45 mouse cellular contexts compared by ENCODE assay signal in genomic region chr15:89404831-89405623, GRCm38 (mm10). TPM values are rescaled to one million over a fixed set of nuclear protein-coding genes. Genes with fewer than 3 reads are reported as not detected.
"Had no signal": no experiment of that assay in that cellular context is flagged by ENCODE, and none has a peak within 500 bp of the region (broad histone marks: within the 10 kb centered on the region; RNA-seq: fewer than 3 reads in every experiment).

No protein-coding gene starts in this region.

- H3K36me3 ChIP-seq: limb, embryonic 10.5 days; limb, embryonic 12.5 days; limb, embryonic 13.5 days; limb, embryonic 15.5 days; liver, embryonic 12.5 days; liver, embryonic 13.5 days; liver, embryonic 15.5 days; lung, embryonic 15.5 days; midbrain, embryonic 10.5 days; midbrain, embryonic 12.5 days; midbrain, embryonic 13.5 days; midbrain, embryonic 15.5 days; neural tube, embryonic 12.5 days; neural tube, embryonic 13.5 days had no signal

- ATAC-seq: liver, embryonic 12.5 days; liver, postnatal 0 days; lung, postnatal 0 days; midbrain, embryonic 13.5 days; midbrain, embryonic 15.5 days; midbrain, embryonic 16.5 days had no signal

- H3K27ac ChIP-seq: limb, embryonic 10.5 days; limb, embryonic 12.5 days; limb, embryonic 13.5 days; limb, embryonic 15.5 days; liver, embryonic 12.5 days; liver, embryonic 13.5 days; liver, embryonic 14.5 days; liver, embryonic 15.5 days; lung, embryonic 15.5 days; macrophage; midbrain, embryonic 10.5 days; midbrain, embryonic 12.5 days; midbrain, embryonic 13.5 days; midbrain, embryonic 15.5 days; neural tube, embryonic 12.5 days; neural tube, embryonic 13.5 days had no signal

- H3K9me3 ChIP-seq: limb, embryonic 15.5 days; liver, embryonic 13.5 days; liver, embryonic 15.5 days; lung, embryonic 15.5 days; midbrain, embryonic 15.5 days had no signal

- H3K4me1 ChIP-seq: limb, embryonic 10.5 days; limb, embryonic 12.5 days; limb, embryonic 13.5 days; limb, embryonic 15.5 days; liver, embryonic 12.5 days; liver, embryonic 13.5 days; liver, embryonic 15.5 days; lung, embryonic 15.5 days; midbrain, embryonic 10.5 days; midbrain, embryonic 12.5 days; midbrain, embryonic 13.5 days; midbrain, embryonic 15.5 days; neural tube, embryonic 12.5 days; neural tube, embryonic 13.5 days had no signal

- H3K4me3 ChIP-seq: limb, embryonic 10.5 days; limb, embryonic 12.5 days; limb, embryonic 13.5 days; limb, embryonic 15.5 days; liver, embryonic 12.5 days; liver, embryonic 13.5 days; liver, embryonic 15.5 days; lung, embryonic 15.5 days; megakaryocyte, embryonic 14.5 days; midbrain, embryonic 10.5 days; midbrain, embryonic 12.5 days; midbrain, embryonic 13.5 days; midbrain, embryonic 15.5 days; myocyte; neural tube, embryonic 12.5 days; neural tube, embryonic 13.5 days had no signal

- H3K4me2 ChIP-seq: limb, embryonic 12.5 days; limb, embryonic 13.5 days; limb, embryonic 15.5 days; liver, embryonic 11.5 days; liver, embryonic 12.5 days; liver, embryonic 13.5 days; liver, embryonic 15.5 days; lung, embryonic 14.5 days; lung, embryonic 15.5 days; midbrain, embryonic 12.5 days; midbrain, embryonic 13.5 days; midbrain, embryonic 15.5 days; neural tube, embryonic 12.5 days; neural tube, embryonic 13.5 days had no signal

- H3K9ac ChIP-seq: limb, embryonic 12.5 days; limb, embryonic 13.5 days; limb, embryonic 15.5 days; liver, embryonic 12.5 days; liver, embryonic 13.5 days; liver, embryonic 14.5 days; liver, embryonic 15.5 days; liver, postnatal 0 days; lung, embryonic 14.5 days; lung, embryonic 15.5 days; midbrain, embryonic 12.5 days; midbrain, embryonic 13.5 days; midbrain, embryonic 15.5 days; neural tube, embryonic 12.5 days; neural tube, embryonic 13.5 days had no signal

- H3K27me3 ChIP-seq: limb, embryonic 12.5 days; limb, embryonic 13.5 days; limb, embryonic 15.5 days; liver, embryonic 12.5 days; liver, embryonic 13.5 days; liver, embryonic 15.5 days; lung, embryonic 15.5 days; megakaryocyte, embryonic 14.5 days; midbrain, embryonic 12.5 days; midbrain, embryonic 13.5 days; midbrain, embryonic 15.5 days; neural tube, embryonic 12.5 days; neural tube, embryonic 13.5 days had no signal

- DNase-seq: left cerebral cortex, postnatal 4 days; liver; liver, embryonic 13.5 days; liver, postnatal 0 days; lung, adult 18-20 months; lung, adult 2 months; lung, embryonic 14.5 days; lung, postnatal 10 days; lung, postnatal 14 days; lung, postnatal 36 days; lung, postnatal 4 days; midbrain, embryonic 14.5 days had no signal

RNA-seq across cellular contexts. Expression of gene Syce3, which starts 5.3 kb away (rescaled TPM):
- total RNA-seq: left cerebral cortex, postnatal 10 days; left cerebral cortex, postnatal 14 days; left cerebral cortex, postnatal 36 days; left cerebral cortex, postnatal 4 days; liver, adult 2 months; megakaryocyte progenitor cell, adult 5-6 weeks; megakaryocyte, adult 5-6 weeks; megakaryocyte-erythroid progenitor cell, adult 5-6 weeks; monocyte, adult 5-6 weeks had no signal
- polyA plus RNA-seq: limb, embryonic 10.5 days; limb, embryonic 11.5 days; limb, embryonic 12.5 days; limb, embryonic 13.5 days; limb, embryonic 14.5 days; limb, embryonic 15.5 days; liver, adult 2 months; liver, embryonic 11.5 days; liver, embryonic 12.5 days; liver, embryonic 13.5 days; liver, embryonic 14.5 days; liver, embryonic 15.5 days; liver, embryonic 16.5 days; liver, postnatal 0 days; lung, adult 2 months; lung, embryonic 14.5 days; lung, embryonic 15.5 days; lung, embryonic 16.5 days; lung, postnatal 0 days; macrophage; midbrain, embryonic 10.5 days; midbrain, embryonic 12.5 days; midbrain, embryonic 13.5 days; midbrain, embryonic 14.5 days; midbrain, embryonic 15.5 days; midbrain, embryonic 16.5 days; myocyte; neural tube, embryonic 11.5 days; neural tube, embryonic 12.5 days; neural tube, embryonic 13.5 days had no signal

RNA-seq across cellular contexts. Expression of gene Klhdc7b, which starts 20.3 kb away (rescaled TPM):
- total RNA-seq: left cerebral cortex, postnatal 10 days; left cerebral cortex, postnatal 4 days; megakaryocyte, adult 5-6 weeks; megakaryocyte-erythroid progenitor cell, adult 5-6 weeks; monocyte, adult 5-6 weeks had no signal
- polyA plus RNA-seq: limb, embryonic 11.5 days; limb, embryonic 12.5 days; limb, embryonic 14.5 days; limb, embryonic 15.5 days; liver, embryonic 11.5 days; liver, embryonic 12.5 days; liver, embryonic 13.5 days; liver, embryonic 14.5 days; liver, embryonic 15.5 days; liver, embryonic 16.5 days; liver, postnatal 0 days; lung, embryonic 14.5 days; lung, embryonic 15.5 days; lung, postnatal 0 days; macrophage; midbrain, embryonic 10.5 days; midbrain, embryonic 12.5 days; midbrain, embryonic 13.5 days; midbrain, embryonic 14.5 days; myocyte; neural tube, embryonic 11.5 days; neural tube, embryonic 12.5 days; neural tube, embryonic 13.5 days had no signal

RNA-seq across cellular contexts. Expression of gene Cpt1b, which starts 20.6 kb away (rescaled TPM):
- polyA plus RNA-seq: neural tube, embryonic 11.5 days had no signal

RNA-seq across cellular contexts. Expression of gene Gm44502, which starts 24.5 kb away (rescaled TPM):
- total RNA-seq: left cerebral cortex, postnatal 10 days; left cerebral cortex, postnatal 14 days; liver, adult 2 months; megakaryocyte-erythroid progenitor cell, adult 5-6 weeks had no signal
- polyA plus RNA-seq: limb, embryonic 10.5 days; limb, embryonic 11.5 days; limb, embryonic 12.5 days; limb, embryonic 13.5 days; limb, embryonic 15.5 days; liver, embryonic 11.5 days; liver, embryonic 12.5 days; liver, embryonic 15.5 days; liver, postnatal 0 days; lung, adult 2 months; lung, embryonic 14.5 days; lung, embryonic 15.5 days; lung, embryonic 16.5 days; lung, postnatal 0 days; macrophage; midbrain, embryonic 10.5 days; midbrain, embryonic 12.5 days; midbrain, embryonic 13.5 days; midbrain, embryonic 14.5 days; midbrain, embryonic 15.5 days; midbrain, embryonic 16.5 days; neural tube, embryonic 12.5 days; neural tube, embryonic 13.5 days had no signal
